Mouse (Mus musculus) kidney, embryonic 16.5 days (tissue): ENCODE measurements around the gene Olfr366. TPM values are rescaled to one million over a fixed set of nuclear protein-coding genes. Genes with fewer than 3 reads are reported as not detected.
"Not testable (repeated sequence)": the region's sequence is repeated elsewhere in the genome, so short reads cannot be mapped to it uniquely, and the experiment has no call there.

Experiments
- ATAC-seq: fragments of 200-750 bp; cut with Nextera tagmentation; 2 replicates; pipeline ENCODE4 v1.8.0; 2017; ENCODE audit warnings: moderate TSS enrichment; ENCODE audit not compliant: low FRiP score, low TSS enrichment
- H3K27ac ChIP-seq: fragments of 300-500 bp; sonication (generic); 2 replicates; pipeline ENCODE4 v1.5.1; 2014; ENCODE audit warnings: low read length
- H3K27me3 ChIP-seq: fragments of 300-500 bp; sonication (generic); 2 replicates; pipeline ENCODE4 v1.6.1; 2014; ENCODE audit warnings: low read length, control low read depth, mixed read lengths; ENCODE audit not compliant: insufficient read depth
- H3K36me3 ChIP-seq: fragments of 300-500 bp; sonication (generic); 2 replicates; pipeline ENCODE4 v1.6.1; 2014; ENCODE audit warnings: low read length, control low read depth, mixed read lengths; ENCODE audit not compliant: insufficient read depth
- H3K4me1 ChIP-seq: fragments of 300-500 bp; sonication (generic); 2 replicates; pipeline ENCODE4 v1.6.1; 2014; ENCODE audit warnings: low read length, control low read depth, mixed read lengths; ENCODE audit not compliant: insufficient read depth
- H3K4me2 ChIP-seq: fragments of 300-500 bp; sonication (generic); replicated peaks from 2 replicates; pipeline ENCODE4 v1.6.1; 2014; ENCODE audit warnings: low read depth, low read length
- H3K4me3 ChIP-seq: fragments of 300-500 bp; sonication (generic); 2 replicates; pipeline ENCODE4 v1.5.1; 2014; ENCODE audit warnings: mild to moderate bottlenecking, low read length
- H3K9ac ChIP-seq: fragments of 300-500 bp; sonication (generic); replicated peaks from 2 replicates; pipeline ENCODE4 v1.6.1; 2014; ENCODE audit warnings: low read length
- H3K9me3 ChIP-seq: fragments of 300-500 bp; sonication (generic); 2 replicates; pipeline ENCODE4 v1.6.1; 2016; ENCODE audit warnings: low read length, control low read depth
- WGBS: fragments of 180-500 bp; shearing (Covaris S2); extraction: QIAGEN DNeasy Blood & Tissue Kit; methylation state at CpG from one replicate; pipeline ENCODE4 v1.1.7; 2014; 5-methylcytosine and 5-hydroxymethylcytosine counted together
- polyA plus RNA-seq: library from polyadenylated mRNA; unstranded; fragments of >200 nt; fragmentation: Nextera tagmentation; extraction: Ambion mirVana; gene quantifications from 2 replicates; pipeline ENCODE4 v1.2.1, GENCODE M21; 2015

Gene Olfr366
- not detected in 2 replicates for polyA plus RNA-seq

DNA sequence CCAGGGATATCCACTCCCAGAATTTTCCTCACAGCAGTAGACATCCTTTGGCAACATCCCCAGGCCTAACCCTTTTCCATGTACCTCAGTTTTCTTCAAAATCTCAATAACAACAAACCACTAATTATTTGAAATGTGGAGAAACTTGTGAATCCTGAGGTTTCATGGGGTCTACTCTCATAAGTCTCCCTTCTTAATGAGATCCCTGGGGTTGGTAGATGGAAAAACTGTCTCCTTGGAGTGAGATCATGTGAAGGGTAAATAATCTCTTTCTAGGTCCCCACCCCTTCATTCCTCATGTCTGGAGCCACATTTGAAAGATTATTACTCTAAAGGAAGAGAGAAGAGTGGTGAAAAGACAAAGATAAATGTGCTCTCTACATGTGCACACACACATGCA, at the start of gene Olfr366:
Olfr366 (plus strand) TSS at position 301 of the 400 bp plus-strand sequence.
- H3K4me1 ChIP-seq: no peaks in the 10 kb centered on the region
- H3K4me3 ChIP-seq: no peak within 1 kb of the TSS
- H3K36me3 ChIP-seq: no peaks in the 10 kb centered on the region
- H3K27me3 ChIP-seq: no peaks in the 10 kb centered on the region
- no peak within 1 kb of the TSS for H3K9ac ChIP-seq
- no peak for ATAC-seq
- no peaks in the 10 kb centered on the region for H3K9me3 ChIP-seq
- H3K27ac ChIP-seq: no peak within 1 kb of the TSS
- no peak within 1 kb of the TSS for H3K4me2 ChIP-seq

DNA sequence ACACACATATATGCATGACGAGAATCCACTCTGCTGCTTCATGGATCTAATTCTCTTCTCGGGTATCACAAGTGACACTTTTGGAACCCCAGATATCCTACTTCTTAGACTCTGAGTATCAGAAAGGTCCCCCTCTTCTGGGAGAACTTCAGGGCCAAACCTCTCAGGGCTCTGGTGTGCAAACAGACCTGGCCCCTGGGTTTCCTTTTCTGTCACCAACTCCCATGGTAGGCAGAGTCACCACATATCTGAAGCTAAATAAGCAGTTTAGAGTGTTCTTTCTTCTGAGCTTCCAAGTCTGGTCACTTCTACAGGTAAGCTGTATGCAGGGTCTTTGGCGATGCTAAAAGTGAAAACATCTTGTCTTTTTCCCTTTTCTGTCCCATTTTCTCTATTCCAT, 23.5 kb upstream of the Olfr366 start, which contains the start of gene Olfr365:
Olfr365 (plus strand) TSS at position 301 of the 400 bp plus-strand sequence.
- 70% methylated on average over 3 of the region's 3 CpGs for WGBS
- Histone ChIP-seq H3K27ac (no peak within 1 kb of the TSS), H3K4me2 (no peak within 1 kb of the TSS), H3K9ac (no peak within 1 kb of the TSS), H3K4me3 (no peak within 1 kb of the TSS), H3K4me1 (no peaks in the 10 kb centered on the region), H3K27me3 (no peaks in the 10 kb centered on the region), H3K36me3 (no peaks in the 10 kb centered on the region), H3K9me3 (peaks cover 9% of the 10 kb centered on the region; the same call in 1 of the 2 replicates)
- no peak for ATAC-seq

DNA sequence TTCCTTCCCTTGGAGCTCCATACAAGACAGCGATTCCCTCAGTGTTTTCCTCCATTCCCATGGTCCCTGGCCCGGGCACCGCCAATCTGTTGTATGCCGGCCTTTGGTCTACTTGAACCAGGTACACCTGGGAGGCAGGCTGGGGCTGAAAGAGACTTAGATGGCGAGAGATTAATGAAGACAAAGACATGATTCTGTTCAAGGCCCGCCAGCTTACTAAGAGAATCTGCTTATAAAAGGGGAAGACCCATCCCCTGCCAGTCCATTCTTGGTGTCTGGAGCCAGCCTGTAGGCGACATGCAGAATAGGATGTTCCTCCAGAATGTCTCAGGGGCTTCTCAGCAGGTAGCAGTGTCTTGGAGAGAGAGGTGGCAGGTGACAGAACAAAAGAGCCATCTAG, 50.4 kb downstream of the Olfr366 start:
- not testable (repeated sequence) for H3K36me3 ChIP-seq, ATAC-seq

More for the DNA sequence above, 50.4 kb downstream of the Olfr366 start:
- not testable (repeated sequence) for H3K4me3 ChIP-seq, H3K27me3 ChIP-seq, H3K4me1 ChIP-seq, H3K9me3 ChIP-seq, H3K27ac ChIP-seq, H3K4me2 ChIP-seq, H3K9ac ChIP-seq
- WGBS: 82% methylated on average over 7 of the region's 7 CpGs

Other genes starting within 250 kb of the Olfr366 start
- not detected in 2 replicates for gene Olfr357, start 217.7 kb upstream of the Olfr366 start, polyA plus RNA-seq
- not detected in 2 replicates for gene Olfr358, start 202.2 kb upstream of the Olfr366 start, polyA plus RNA-seq
- not detected in 2 replicates for gene Olfr360, start 145.8 kb upstream of the Olfr366 start, polyA plus RNA-seq
- not detected in 2 replicates for gene Olfr361, start 122.3 kb upstream of the Olfr366 start, polyA plus RNA-seq
- gene Olfr362, start 93.7 kb upstream of the Olfr366 start, polyA plus RNA-seq: not detected in 2 replicates
- gene Olfr364-ps1, start 72.3 kb upstream of the Olfr366 start, polyA plus RNA-seq: not detected in 2 replicates
- gene Olfr365, start 23.4 kb upstream of the Olfr366 start, polyA plus RNA-seq: not detected in 2 replicates
- not detected in 2 replicates for gene Olfr368, start 114.9 kb downstream of the Olfr366 start, polyA plus RNA-seq
- gene Pdcl, start 147.8 kb downstream of the Olfr366 start, polyA plus RNA-seq: 47.0 and 50.6 TPM in 2 replicates
- 10.6 and 14.8 TPM in 2 replicates for gene Rc3h2, start 211.3 kb downstream of the Olfr366 start, polyA plus RNA-seq
- 8.2 and 9.6 TPM in 2 replicates for gene Zbtb26, start 231.6 kb downstream of the Olfr366 start, polyA plus RNA-seq
- gene Zbtb6, start 231.6 kb downstream of the Olfr366 start, polyA plus RNA-seq: 8.3 and 9.1 TPM in 2 replicates
- 33.3 and 42.0 TPM in 2 replicates for gene Rabgap1, start 231.7 kb downstream of the Olfr366 start, polyA plus RNA-seq